ENCODE assay signal across 7 mouse cellular contexts in genomic region chr4:141204580-141205061, GRCm38 (mm10). TPM values are rescaled to one million over a fixed set of nuclear protein-coding genes. Genes with fewer than 3 reads are reported as not detected.
DNase-seq lines count a peak whose midpoint lies in the region; ATAC-seq and TF ChIP-seq lines count a peak whose summit lies in the region.

No protein-coding gene starts in this region.

- H3K27ac ChIP-seq in embryonic facial prominence, embryonic 10.5 days (replicated peaks): no peak overlapping the region
- no peak overlapping the region for H3K27ac ChIP-seq in layer of hippocampus, adult 2 months
- H3K27ac ChIP-seq in hindbrain, embryonic 13.5 days: no peak overlapping the region

- ATAC-seq in hindbrain, embryonic 13.5 days (ENCODE audit: low FRiP score): no peak

- H3K36me3 ChIP-seq in embryonic facial prominence, embryonic 10.5 days (replicated peaks): peaks cover 74% of the 10 kb centered on the region
- peaks cover 7% of the 10 kb centered on the region; the same call in 1 of the 2 replicates for H3K36me3 ChIP-seq in splenic B cell, adult 2 months (ENCODE audit: control insufficient read depth, insufficient read depth, low read length, poor library complexity, severe bottlenecking)
- H3K36me3 ChIP-seq in hindbrain, embryonic 13.5 days: peaks cover 48% of the 10 kb centered on the region

- H3K27me3 ChIP-seq in embryonic facial prominence, embryonic 10.5 days (replicated peaks; ENCODE audit: low read depth, poor library complexity, severe bottlenecking): no peaks in the 10 kb centered on the region
- H3K27me3 ChIP-seq in splenic B cell, adult 2 months (ENCODE audit: control insufficient read depth, insufficient read depth, low read length, poor library complexity, severe bottlenecking): no peaks in the 10 kb centered on the region
- no peaks in the 10 kb centered on the region for H3K27me3 ChIP-seq in hindbrain, embryonic 13.5 days

- WGBS in embryonic facial prominence, embryonic 10.5 days: 82% methylated on average over 4 of the region's 4 CpGs
- 81% methylated on average over 4 of the region's 4 CpGs for WGBS in hindbrain, embryonic 13.5 days

- H3K9ac ChIP-seq in hindbrain, embryonic 13.5 days: no peak overlapping the region

- TF ChIP-seq CTCF in layer of hippocampus, adult 2 months (conservative IDR thresholded peaks at IDR 0.05): peak; percentile 75

- peak; percentile 58 for DNase-seq in kidney, postnatal 10 days
- no peak for DNase-seq in kidney, adult 8-10 months
- DNase-seq in ES-CJ7 (ENCODE audit: low read depth, low spot score): peak; percentile 67
- peak; percentile 20 for DNase-seq in embryonic facial prominence, embryonic 10.5 days (ENCODE audit: low spot score)
- DNase-seq in layer of hippocampus, adult 2 months (ENCODE audit: low spot score in 2 of 2): peak; percentile 56 to 64
- DNase-seq in splenic B cell, adult 2 months (ENCODE audit: low read depth, low spot score): peak; percentile 20

- H3K4me3 ChIP-seq in embryonic facial prominence, embryonic 10.5 days: no peak overlapping the region
- H3K4me3 ChIP-seq in layer of hippocampus, adult 2 months: no peak overlapping the region
- H3K4me3 ChIP-seq in hindbrain, embryonic 13.5 days: no peak overlapping the region

- no peaks in the 10 kb centered on the region for H3K9me3 ChIP-seq in embryonic facial prominence, embryonic 10.5 days
- H3K9me3 ChIP-seq in hindbrain, embryonic 13.5 days: no peaks in the 10 kb centered on the region

- H3K4me2 ChIP-seq in hindbrain, embryonic 13.5 days: no peak overlapping the region

- no peaks in the 10 kb centered on the region for H3K4me1 ChIP-seq in embryonic facial prominence, embryonic 10.5 days
- H3K4me1 ChIP-seq in hindbrain, embryonic 13.5 days (replicated peaks): no peaks in the 10 kb centered on the region

RNA-seq across cellular contexts. Expression of gene Rsg1, which starts 9.1 kb away (rescaled TPM):
- 8.4 and 8.5 TPM in 2 replicates for polyA plus RNA-seq in embryonic facial prominence, embryonic 10.5 days (2016; fragmentation: Nextera tagmentation; extraction: Ambion mirVana)
- 1 to 10 TPM; 2.5 to 5.4 TPM for total RNA-seq in layer of hippocampus, adult 2 months (2021)
- polyA plus RNA-seq in hindbrain, embryonic 13.5 days (2015; fragmentation: Nextera tagmentation; extraction: Ambion mirVana): 8.1 and 8.5 TPM in 2 replicates

RNA-seq across cellular contexts. Expression of gene Arhgef19, which starts 34.7 kb away (rescaled TPM):
- polyA plus RNA-seq in embryonic facial prominence, embryonic 10.5 days (2016; fragmentation: Nextera tagmentation; extraction: Ambion mirVana): 6.1 and 8.7 TPM in 2 replicates
- total RNA-seq in layer of hippocampus, adult 2 months (2021): 10 to 100 TPM; 15.5 to 16.2 TPM
- 1.4 TPM in 2 replicates for polyA plus RNA-seq in hindbrain, embryonic 13.5 days (2015; fragmentation: Nextera tagmentation; extraction: Ambion mirVana)

RNA-seq across cellular contexts. Expression of gene Fbxo42, which starts 56.9 kb away (rescaled TPM):
- polyA plus RNA-seq in embryonic facial prominence, embryonic 10.5 days (2016; fragmentation: Nextera tagmentation; extraction: Ambion mirVana): 29.3 and 30.6 TPM in 2 replicates
- total RNA-seq in layer of hippocampus, adult 2 months (2021): 10 to 100 TPM; 21.2 to 22.8 TPM
- polyA plus RNA-seq in hindbrain, embryonic 13.5 days (2015; fragmentation: Nextera tagmentation; extraction: Ambion mirVana): 21.9 and 22.3 TPM in 2 replicates

Comparison
In these comparisons a context has a peak if more than half of its experiments do, and no peak if none do; other contexts are left out.
1. DNase-seq: peak in kidney, postnatal 10 days (single experiment), ES-CJ7 (single experiment), embryonic facial prominence, embryonic 10.5 days (single experiment), layer of hippocampus, adult 2 months (2 of 2) and splenic B cell, adult 2 months (single experiment); none in kidney, adult 8-10 months (0 of 2).